Mouse (Mus musculus): ENCODE data around the gene Gpr84. TPM values are rescaled to one million over a fixed set of nuclear protein-coding genes. Genes with fewer than 3 reads are reported as not detected.

The Gpr84 gene
- polyA plus RNA-seq (2012; rRNA removed): 0.08 TPM in 1 of 2 replicates, not detected in the other

DNA sequence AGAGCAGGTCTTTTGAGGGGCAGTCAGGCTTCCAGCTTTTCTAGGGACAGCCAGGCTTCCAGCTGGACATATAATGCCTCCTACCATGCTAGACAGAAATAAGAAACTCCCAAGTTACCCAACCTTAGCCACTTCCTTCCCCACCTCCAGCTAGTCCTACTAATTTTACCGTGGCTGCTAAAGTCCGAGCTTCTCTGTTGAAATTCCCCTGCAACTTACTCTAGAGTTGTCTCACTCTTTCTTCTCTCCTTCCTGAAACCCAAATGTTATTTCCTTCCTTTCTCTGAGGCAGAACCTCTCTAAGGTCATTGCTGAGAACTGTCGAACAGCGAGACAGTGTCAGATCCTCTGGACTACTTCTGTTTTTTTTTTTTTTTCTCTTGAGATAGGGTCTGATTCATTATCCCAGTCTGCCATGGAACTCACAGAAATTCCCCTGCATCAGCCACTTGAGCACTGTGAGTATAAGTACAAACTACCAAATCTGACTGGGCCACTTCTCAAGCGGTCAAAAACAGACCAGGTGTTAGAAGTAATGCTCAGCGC is at the start of gene Gpr84:
Gpr84 (minus strand) TSS at position 248 of the 546 bp plus-strand sequence.

DNA sequence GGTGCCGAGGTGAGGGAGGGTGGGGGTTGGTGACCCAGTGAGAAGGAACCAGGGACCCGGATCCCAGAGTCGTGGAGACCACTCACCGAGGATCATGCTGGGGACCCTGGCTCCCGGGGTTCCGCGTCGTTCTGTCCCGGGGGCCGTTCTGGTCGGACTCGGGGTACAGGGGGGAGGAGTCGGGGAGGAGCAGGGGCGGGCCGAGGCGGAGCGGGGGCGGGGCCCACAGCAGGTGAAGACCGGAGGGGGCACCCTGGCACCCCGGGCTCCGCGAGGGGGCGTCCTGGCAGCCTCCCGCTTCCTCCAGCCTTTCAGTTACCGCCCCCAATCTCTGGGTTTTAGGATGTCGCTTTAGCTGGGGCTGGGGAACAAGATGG is 29.5 kb upstream of the Gpr84 start, which contains the start of gene Zfp385a:
Zfp385a (minus strand) TSS at position 133 of the 377 bp plus-strand sequence.

DNA sequence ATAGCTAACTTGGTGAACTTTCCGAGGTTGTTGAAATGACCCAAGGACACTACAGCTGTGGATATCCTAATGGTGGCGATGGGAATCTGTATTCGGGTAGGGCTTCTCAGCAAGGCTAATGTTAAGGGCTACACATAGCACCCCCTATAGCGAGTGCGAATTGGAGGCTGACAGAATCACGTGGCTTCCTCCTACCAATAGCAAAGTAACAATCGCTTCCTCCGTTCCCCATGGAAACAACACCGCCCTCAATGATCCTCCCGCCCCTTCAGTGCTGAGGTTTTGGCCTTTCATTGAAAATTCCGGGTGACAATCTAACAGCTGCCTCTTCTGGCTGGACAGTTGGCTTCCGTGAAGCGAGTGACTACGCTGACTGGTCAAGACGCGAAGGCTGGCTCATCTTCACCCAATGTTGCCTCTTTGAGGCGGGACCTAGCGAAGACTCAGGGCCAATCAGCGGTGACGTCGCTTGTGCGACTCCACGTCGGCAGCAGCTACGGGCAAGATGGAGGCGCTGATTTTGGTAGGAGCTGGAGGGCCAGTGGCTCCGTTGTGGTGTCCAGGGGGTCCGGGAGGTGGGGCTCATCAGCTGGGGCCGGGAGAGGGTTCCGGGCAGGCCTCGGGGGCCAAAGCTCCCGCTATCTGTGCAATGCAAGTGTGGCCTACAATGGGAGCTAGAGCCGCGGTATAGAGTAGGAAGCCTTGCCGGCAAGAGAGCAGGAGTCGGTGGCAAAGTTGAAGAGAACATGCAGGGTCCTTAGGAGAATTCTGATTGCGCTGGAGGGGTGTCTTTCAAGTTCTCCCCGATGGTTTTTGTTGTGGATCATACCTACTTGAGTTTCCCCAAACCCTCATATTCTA is 37.8 kb downstream of the Gpr84 start, which contains the start of gene Copz1:
Copz1 (plus strand) TSS at position 296 of the 861 bp plus-strand sequence.

Other genes with a start within 250 kb of the Gpr84 start
- 23.5 and 24.3 TPM in 2 replicates for gene Smug1, start 143.5 kb downstream of the Gpr84 start, polyA plus RNA-seq (2012; rRNA removed)
- gene Cbx5, start 70.8 kb downstream of the Gpr84 start, polyA plus RNA-seq (2012; rRNA removed): 4.0 and 6.1 TPM in 2 replicates
- 27.9 and 34.6 TPM in 2 replicates for gene Hnrnpa1, start 70.2 kb downstream of the Gpr84 start, polyA plus RNA-seq (2012; rRNA removed)
- 0.53 and 1.0 TPM in 2 replicates for gene Nfe2, start 52.2 kb downstream of the Gpr84 start, polyA plus RNA-seq (2012; rRNA removed)
- 65.9 and 72.6 TPM in 2 replicates for gene Copz1, start 37.9 kb downstream of the Gpr84 start, polyA plus RNA-seq (2012; rRNA removed)
- 11.3 and 13.0 TPM in 2 replicates for gene Zfp385a, start 29.5 kb upstream of the Gpr84 start, polyA plus RNA-seq (2012; rRNA removed)
- gene Itga5, start 56.2 kb upstream of the Gpr84 start, polyA plus RNA-seq (2012; rRNA removed): 43.2 and 54.4 TPM in 2 replicates
- not detected in 2 replicates for gene Gtsf1, start 119.9 kb upstream of the Gpr84 start, polyA plus RNA-seq (2012; rRNA removed)
- not detected in 2 replicates for gene Gtsf2, start 137.9 kb upstream of the Gpr84 start, polyA plus RNA-seq (2012; rRNA removed)
- gene Nckap1l, start 143.2 kb upstream of the Gpr84 start, polyA plus RNA-seq (2012; rRNA removed): 3.6 and 3.9 TPM in 2 replicates
- 10.5 and 11.4 TPM in 2 replicates for gene Pde1b, start 192.4 kb upstream of the Gpr84 start, polyA plus RNA-seq (2012; rRNA removed)
- gene Ppp1r1a, start 227.4 kb upstream of the Gpr84 start, polyA plus RNA-seq (2012; rRNA removed): 3.0 and 5.3 TPM in 2 replicates